Mouse (Mus musculus) ES-E14 (cell line): ENCODE measurements around the gene Gm11569. TPM values are rescaled to one million over a fixed set of nuclear protein-coding genes. Genes with fewer than 3 reads are reported as not detected.
"Not testable (repeated sequence)": the region's sequence is repeated elsewhere in the genome, so short reads cannot be mapped to it uniquely, and the experiment has no call there.

Experiments used
- DNase-seq: peaks from one replicate; pipeline ENCODE4 v3.0.0-alpha.2; 2013; ENCODE audit warnings: low read depth, low spot score
- H3K27ac ChIP-seq: 2 replicates; pipeline ENCODE4 v1.5.1; 2012; ENCODE audit warnings: low read depth, mild to moderate bottlenecking, low read length, moderate library complexity, mixed read lengths; ENCODE audit not compliant: poor library complexity, insufficient read depth, severe bottlenecking
- H3K36me3 ChIP-seq: 2 replicates; pipeline ENCODE4 v1.6.1; 2012; ENCODE audit warnings: mild to moderate bottlenecking, low read length, moderate library complexity, mixed read lengths; ENCODE audit not compliant: control insufficient read depth, poor library complexity, insufficient read depth, severe bottlenecking
- H3K4me1 ChIP-seq, 2 experiments: fragments of 150-350 bp in 1 of 2; sonication (generic) in 1 of 2; 2 replicates each; pipeline ENCODE4 v1.6.1; 2012; ENCODE audit warnings: low read length in 2 of 2, mild to moderate bottlenecking in 1 of 2, mixed read lengths in 1 of 2; ENCODE audit not compliant: control insufficient read depth in 2 of 2, insufficient read depth in 2 of 2, poor library complexity in 1 of 2
- H3K4me3 ChIP-seq, 2 experiments: fragments of 150-350 bp in 1 of 2; sonication (generic) in 1 of 2; 2 replicates each; pipeline ENCODE4 v1.5.1; 2012; ENCODE audit warnings: low read length in 2 of 2, low read depth in 1 of 2, mild to moderate bottlenecking in 1 of 2, mixed read lengths in 1 of 2; ENCODE audit not compliant: insufficient read depth in 1 of 2, poor library complexity in 1 of 2, severe bottlenecking in 1 of 2
- H3K9ac ChIP-seq: 2 replicates; pipeline ENCODE4 v1.6.1; 2012; ENCODE audit warnings: low read depth, mild to moderate bottlenecking, low read length, mixed read lengths; ENCODE audit not compliant: poor library complexity, insufficient read depth, severe bottlenecking
- H3K9me3 ChIP-seq: fragments of 150-350 bp; sonication (generic); 2 replicates; pipeline ENCODE4 v1.6.1; 2012; ENCODE audit warnings: low read depth, mild to moderate bottlenecking, low read length; ENCODE audit not compliant: control insufficient read depth, insufficient read depth
- CHD2 ChIP-seq: IDR thresholded peaks from 2 replicates; pipeline ENCODE4 v1.6.1; 2014; ENCODE audit warnings: mild to moderate bottlenecking, low read depth, low read length, inconsistent platforms
- HCFC1 ChIP-seq: IDR thresholded peaks from 2 replicates; pipeline ENCODE4 v1.6.1; 2012; ENCODE audit warnings: low read length, inconsistent platforms, borderline replicate concordance; ENCODE audit not compliant: insufficient read depth
- MAFK ChIP-seq: IDR thresholded peaks from 2 replicates; pipeline ENCODE4 v1.6.1; 2014; ENCODE audit warnings: mild to moderate bottlenecking, low read depth, low read length, inconsistent platforms; ENCODE audit not compliant: insufficient read depth
- ZC3H11A ChIP-seq: IDR thresholded peaks from 2 replicates; pipeline ENCODE4 v1.6.1; 2012; ENCODE audit warnings: low read depth, mild to moderate bottlenecking, inconsistent platforms, low read length, borderline replicate concordance
- ZNF384 ChIP-seq: IDR thresholded peaks from 2 replicates; pipeline ENCODE4 v1.6.1; 2012; ENCODE audit warnings: low read depth, low read length, inconsistent platforms
- in situ Hi-C, 2 experiments: fragments of 600-800 bp; cut with MboI; formaldehyde crosslinking; loops; one replicate each; pipeline ENCODE4 v1.15.1; 2025; ENCODE audit warnings: low sequenced_read_pairs in 2 of 2, inconsistent platforms in 1 of 2; ENCODE audit not compliant: unreplicated experiment in 2 of 2
- total RNA-seq: library from RNA; depleted of rRNA; stranded (reverse); fragments of 300-350 nt; gene quantifications from 2 replicates; pipeline ENCODE4 v1.2.3, GENCODE M21; 2012; rRNA removed

Gene Gm11569
- total RNA-seq, result not detected in 2 replicates

GRCm38 (mm10) chr11:99798832-99799231, at the start of gene Gm11569:
Gene Gm11569 (minus strand): TSS chr11:99798932.
- H3K4me1 ChIP-seq, DNase-seq, H3K9ac ChIP-seq, in situ Hi-C loops, H3K9me3 ChIP-seq, H3K4me3 ChIP-seq, H3K36me3 ChIP-seq, H3K27ac ChIP-seq: not testable (repeated sequence)

GRCm38 (mm10) chr11:99846746-99847145, 48.0 kb upstream of the Gm11569 start:
- H3K4me3 ChIP-seq, result no peak overlapping the region
- H3K9me3 ChIP-seq, result no peaks in the 10 kb centered on the region
- no peaks in the 10 kb centered on the region for H3K4me1 ChIP-seq
- H3K9ac ChIP-seq, result no peak overlapping the region
- in situ Hi-C loops, result no loop called here
- no peak for DNase-seq
- no peak for TF ChIP-seq MAFK
- no peak for TF ChIP-seq HCFC1
- TF ChIP-seq ZC3H11A, result no peak
- no peak for TF ChIP-seq CHD2
- TF ChIP-seq ZNF384, result no peak
- no peak overlapping the region for H3K27ac ChIP-seq
- H3K36me3 ChIP-seq, result no peaks in the 10 kb centered on the region

- no peak overlapping the region for H3K9ac ChIP-seq
- no peak overlapping the region for H3K27ac ChIP-seq
- H3K9me3 ChIP-seq, result no peaks in the 10 kb centered on the region
- no peak for DNase-seq
- H3K4me3 ChIP-seq, result no peak overlapping the region
- TF ChIP-seq MAFK (no peak), ZC3H11A (no peak), HCFC1 (no peak), CHD2 (no peak)
- in situ Hi-C loops, result no loop called here
- H3K4me1 ChIP-seq, result no peaks in the 10 kb centered on the region
- no peaks in the 10 kb centered on the region for H3K36me3 ChIP-seq
These were observed 43.5 kb upstream of the Gm11569 start for GRCm38 (mm10) chr11:99842185-99842584.

- TF ChIP-seq HCFC1 (no peak), CHD2 (no peak), ZC3H11A (no peak), ZNF384 (no peak), MAFK (no peak)
- Histone ChIP-seq H3K9ac (no peak within 1 kb of the TSS), H3K4me3 (no peak within 1 kb of the TSS), H3K4me1 (no peaks in the 10 kb centered on the region), H3K9me3 (no peaks in the 10 kb centered on the region), H3K36me3 (no peaks in the 10 kb centered on the region), H3K27ac (no peak within 1 kb of the TSS; the same call in 1 of the 2 replicates)
- in situ Hi-C loops, result no loop called here
- DNase-seq, result no peak
These were observed 39.2 kb upstream of the Gm11569 start, which contains the start of gene 2300003K06Rik for GRCm38 (mm10) chr11:99837966-99838365. Gene 2300003K06Rik (minus strand): TSS chr11:99838066.

- H3K4me1 ChIP-seq, H3K4me3 ChIP-seq, H3K9me3 ChIP-seq, DNase-seq, H3K9ac ChIP-seq, H3K36me3 ChIP-seq, in situ Hi-C loops, H3K27ac ChIP-seq: not testable (repeated sequence)
These were observed 16.8 kb upstream of the Gm11569 start, which contains the start of gene Gm11564 for GRCm38 (mm10) chr11:99815566-99815965. Gene Gm11564 (minus strand): TSS chr11:99815666.

- DNase-seq, H3K9me3 ChIP-seq, in situ Hi-C loops, H3K36me3 ChIP-seq, H3K9ac ChIP-seq, H3K4me1 ChIP-seq, H3K27ac ChIP-seq, H3K4me3 ChIP-seq: not testable (repeated sequence)
These were observed 11.1 kb upstream of the Gm11569 start, which contains the start of gene Krtap4-13 for GRCm38 (mm10) chr11:99809792-99810191. Gene Krtap4-13 (minus strand): TSS chr11:99809892.

GRCm38 (mm10) chr11:99804346-99804745, 5.6 kb upstream of the Gm11569 start, which contains the start of gene Gm11554:
Gene Gm11554 (minus strand): TSS chr11:99804446.
- DNase-seq, H3K4me1 ChIP-seq, in situ Hi-C loops, H3K9ac ChIP-seq, H3K9me3 ChIP-seq, H3K27ac ChIP-seq, H3K4me3 ChIP-seq, H3K36me3 ChIP-seq: not testable (repeated sequence)
